ENCODE assay signal across 8 mouse cellular contexts in genomic region chr11:101479171-101479635, GRCm38 (mm10). TPM values are rescaled to one million over a fixed set of nuclear protein-coding genes. Genes with fewer than 3 reads are reported as not detected.
DNase-seq lines count a peak whose midpoint lies in the region; ATAC-seq and TF ChIP-seq lines count a peak whose summit lies in the region.

No protein-coding gene starts in this region.

- no peak for ATAC-seq in embryonic facial prominence, embryonic 12.5 days (ENCODE audit: insufficient number of reproducible peaks, insufficient read depth, low FRiP score, low TSS enrichment)
- peak; percentile 44; the same call in 1 of the 2 replicates for ATAC-seq in neural tube, embryonic 14.5 days (ENCODE audit: low read depth)

- H3K4me2 ChIP-seq in embryonic facial prominence, embryonic 12.5 days (replicated peaks): peak overlapping the region; percentile 41
- H3K4me2 ChIP-seq in neural tube, embryonic 14.5 days (ENCODE audit: low read depth, low read length): peak overlapping the region; percentile 19

- H3K4me1 ChIP-seq in liver, adult 2 months (ENCODE audit: control insufficient read depth, insufficient read depth, low read length): peaks cover 25% of the 10 kb centered on the region
- peaks cover 8% of the 10 kb centered on the region for H3K4me1 ChIP-seq in embryonic facial prominence, embryonic 12.5 days
- peaks cover 11% of the 10 kb centered on the region; the same call in 1 of the 2 replicates for H3K4me1 ChIP-seq in neural tube, embryonic 14.5 days (ENCODE audit: control insufficient read depth, insufficient read depth, low read length)

- TF ChIP-seq CTCF in liver, adult 2 months (IDR thresholded peaks at IDR 0.05; ENCODE audit: low read depth, low read length): no peak

- H3K36me3 ChIP-seq in liver, adult 2 months (ENCODE audit: control insufficient read depth, insufficient read depth, low read length): no peaks in the 10 kb centered on the region
- H3K36me3 ChIP-seq in embryonic facial prominence, embryonic 12.5 days: no peaks in the 10 kb centered on the region
- H3K36me3 ChIP-seq in neural tube, embryonic 14.5 days (ENCODE audit: control insufficient read depth, insufficient read depth, low read length): no peaks in the 10 kb centered on the region

- no peaks in the 10 kb centered on the region for H3K79me2 ChIP-seq in liver, adult 2 months (ENCODE audit: control insufficient read depth, insufficient read depth, low read length)

- H3K9me3 ChIP-seq in embryonic facial prominence, embryonic 12.5 days: no peaks in the 10 kb centered on the region
- no peaks in the 10 kb centered on the region for H3K9me3 ChIP-seq in neural tube, embryonic 14.5 days (ENCODE audit: control insufficient read depth, low read length)

- H3K4me3 ChIP-seq in liver, adult 2 months (ENCODE audit: insufficient read depth, low read depth, low read length): peak overlapping the region; percentile 31; the same call in 1 of the 2 replicates
- 0 out of 2 replicates have a peak overlapping the region, but pooled peaks have one; percentile 12 for H3K4me3 ChIP-seq in embryonic facial prominence, embryonic 12.5 days
- no peak overlapping the region for H3K4me3 ChIP-seq in neural tube, embryonic 14.5 days (ENCODE audit: low read depth, low read length)

- peak overlapping the region; percentile 37 for H3K27ac ChIP-seq in liver, adult 2 months (replicated peaks; ENCODE audit: insufficient read depth, low read depth, low read length)
- no peak overlapping the region for H3K27ac ChIP-seq in embryonic facial prominence, embryonic 12.5 days
- H3K27ac ChIP-seq in neural tube, embryonic 14.5 days (ENCODE audit: low read depth, low read length): peak overlapping the region; percentile 58

- DNase-seq in liver, adult 2 months (ENCODE audit: extremely low read depth, low read depth, low spot score): peak; percentile 45
- no peak for DNase-seq in liver
- peak; percentile 35 to 43 for DNase-seq in layer of hippocampus, postnatal 10 days (ENCODE audit: low spot score in 2 of 2)
- no peak for DNase-seq in frontal cortex, postnatal 10 days (ENCODE audit: low spot score in 2 of 2)
- no peak for DNase-seq in urinary bladder, postnatal 25 days (ENCODE audit: low spot score)
- no peak for DNase-seq in heart, adult 18-20 months

- WGBS in liver, adult 2 months: 17% methylated on average over 18 of the region's 18 CpGs
- WGBS in embryonic facial prominence, embryonic 12.5 days: 8% methylated on average over 18 of the region's 18 CpGs
- 3% methylated on average over 18 of the region's 18 CpGs for WGBS in neural tube, embryonic 14.5 days

- TF ChIP-seq POLR2A in liver, adult 2 months (IDR thresholded peaks at IDR 0.05; ENCODE audit: extremely low read depth, insufficient read depth, low read length): no peak

- H3K27me3 ChIP-seq in liver, adult 2 months (ENCODE audit: control insufficient read depth, insufficient read depth, low read length): no peaks in the 10 kb centered on the region
- H3K27me3 ChIP-seq in embryonic facial prominence, embryonic 12.5 days: 0 out of 2 replicates have a peak, but pooled peaks cover 4% of the 10 kb centered on the region
- no peaks in the 10 kb centered on the region for H3K27me3 ChIP-seq in neural tube, embryonic 14.5 days (ENCODE audit: control insufficient read depth, insufficient read depth, low read length)

- H3K9ac ChIP-seq in liver, adult 2 months (ENCODE audit: low read depth, low read length): peak overlapping the region; percentile 36
- no peak overlapping the region for H3K9ac ChIP-seq in embryonic facial prominence, embryonic 12.5 days
- H3K9ac ChIP-seq in neural tube, embryonic 14.5 days (replicated peaks; ENCODE audit: low read depth, low read length): 0 out of 2 replicates have a peak overlapping the region, but pooled peaks have one; percentile 5

RNA-seq across cellular contexts. Expression of gene Vat1, which starts 13.2 kb away (rescaled TPM):
- 11.0 and 11.2 TPM in 2 replicates for total RNA-seq in liver, adult 2 months (2014; rRNA removed)
- polyA plus RNA-seq in liver, adult 2 months (2012; rRNA removed): 30.4 and 33.4 TPM in 2 replicates
- 32.2 and 35.4 TPM in 2 replicates for polyA plus RNA-seq in embryonic facial prominence, embryonic 12.5 days (2016; fragmentation: Nextera tagmentation; extraction: Ambion mirVana)
- total RNA-seq in layer of hippocampus, postnatal 10 days (2021): 10 to 100 TPM; 67.0 to 77.7 TPM
- 67.4 and 90.8 TPM in 2 replicates for polyA plus RNA-seq in neural tube, embryonic 14.5 days (2014; fragmentation: Nextera tagmentation; extraction: Ambion mirVana)
- 10 to 100 TPM; 23.7 to 24.6 TPM for total RNA-seq in heart, adult 18-20 months (2021)

RNA-seq across cellular contexts. Expression of gene Rnd2, which starts 14.4 kb away (rescaled TPM):
- 5.5 and 8.0 TPM in 2 replicates for total RNA-seq in liver, adult 2 months (2014; rRNA removed)
- 18.9 and 22.3 TPM in 2 replicates for polyA plus RNA-seq in liver, adult 2 months (2012; rRNA removed)
- polyA plus RNA-seq in embryonic facial prominence, embryonic 12.5 days (2016; fragmentation: Nextera tagmentation; extraction: Ambion mirVana): 15.2 and 17.2 TPM in 2 replicates
- total RNA-seq in layer of hippocampus, postnatal 10 days (2021): 100 to 1,000 TPM; 166 to 176 TPM
- polyA plus RNA-seq in neural tube, embryonic 14.5 days (2014; fragmentation: Nextera tagmentation; extraction: Ambion mirVana): 37.9 and 61.8 TPM in 2 replicates
- total RNA-seq in heart, adult 18-20 months (2021): 1 to 10 TPM; 5.1 to 6.2 TPM

RNA-seq across cellular contexts. Expression of gene Ifi35, which starts 31.0 kb away (rescaled TPM):
- total RNA-seq in liver, adult 2 months (2014; rRNA removed): 24.6 and 37.1 TPM in 2 replicates
- 33.8 and 43.6 TPM in 2 replicates for polyA plus RNA-seq in liver, adult 2 months (2012; rRNA removed)
- 5.9 and 6.1 TPM in 2 replicates for polyA plus RNA-seq in embryonic facial prominence, embryonic 12.5 days (2016; fragmentation: Nextera tagmentation; extraction: Ambion mirVana)
- 1 to 10 TPM; 2.2 to 2.5 TPM for total RNA-seq in layer of hippocampus, postnatal 10 days (2021)
- polyA plus RNA-seq in neural tube, embryonic 14.5 days (2014; fragmentation: Nextera tagmentation; extraction: Ambion mirVana): 1.4 and 2.0 TPM in 2 replicates
- 10 to 100 TPM; 14.0 to 16.2 TPM for total RNA-seq in heart, adult 18-20 months (2021)

RNA-seq across cellular contexts. Expression of gene Rpl27, which starts 37.1 kb away (rescaled TPM):
- 236 and 259 TPM in 2 replicates for total RNA-seq in liver, adult 2 months (2014; rRNA removed)
- polyA plus RNA-seq in liver, adult 2 months (2012; rRNA removed): 193 and 230 TPM in 2 replicates
- 361 and 382 TPM in 2 replicates for polyA plus RNA-seq in embryonic facial prominence, embryonic 12.5 days (2016; fragmentation: Nextera tagmentation; extraction: Ambion mirVana)
- 10 to 100 TPM; 66.9 to 67.8 TPM for total RNA-seq in layer of hippocampus, postnatal 10 days (2021)
- polyA plus RNA-seq in neural tube, embryonic 14.5 days (2014; fragmentation: Nextera tagmentation; extraction: Ambion mirVana): 257 and 271 TPM in 2 replicates
- 10 to 100 TPM; 45.0 to 48.0 TPM for total RNA-seq in heart, adult 18-20 months (2021)

RNA-seq across cellular contexts. Expression of gene Ptges3l, which starts 54.1 kb away (rescaled TPM):
- total RNA-seq in liver, adult 2 months (2014; rRNA removed): 0.27 and 0.46 TPM in 2 replicates
- 0.93 and 1.1 TPM in 2 replicates for polyA plus RNA-seq in liver, adult 2 months (2012; rRNA removed)
- 7.4 and 9.1 TPM in 2 replicates for polyA plus RNA-seq in embryonic facial prominence, embryonic 12.5 days (2016; fragmentation: Nextera tagmentation; extraction: Ambion mirVana)
- 1 to 10 TPM; 1.3 to 1.9 TPM for total RNA-seq in layer of hippocampus, postnatal 10 days (2021)
- 1.8 and 3.0 TPM in 2 replicates for polyA plus RNA-seq in neural tube, embryonic 14.5 days (2014; fragmentation: Nextera tagmentation; extraction: Ambion mirVana)
- 10 to 100 TPM; 52.7 to 61.5 TPM for total RNA-seq in heart, adult 18-20 months (2021)

Comparison
In these comparisons a context has a peak if more than half of its experiments do, and no peak if none do; other contexts are left out.
1. DNase-seq: peak in liver, adult 2 months (single experiment) and layer of hippocampus, postnatal 10 days (2 of 2); none in liver (single experiment), frontal cortex, postnatal 10 days (0 of 2), urinary bladder, postnatal 25 days (single experiment) and heart, adult 18-20 months (0 of 2).
2. RNA of gene Rnd2, which starts 14.4 kb away (total RNA-seq): 166 to 176 TPM in layer of hippocampus, postnatal 10 days; 5.5 to 8.0 TPM in liver, adult 2 months and 5.1 to 6.2 TPM in heart, adult 18-20 months; every median in the first group is over 10 times any median in the second.